Mouse (Mus musculus) ES-E14 (cell line): ENCODE results near the gene Gbp8. TPM values are rescaled to one million over a fixed set of nuclear protein-coding genes. Genes with fewer than 3 reads are reported as not detected.
A peak's percentile ranks its signal among the peaks of the same experiment; 100 is the strongest.
"Not testable (repeated sequence)": the region's sequence is repeated elsewhere in the genome, so short reads cannot be mapped to it uniquely, and the experiment has no call there.

Source experiments
- DNase-seq: peaks from one replicate; pipeline ENCODE4 v3.0.0-alpha.2; 2013; ENCODE audit warnings: low read depth, low spot score
- H3K27ac ChIP-seq: 2 replicates; pipeline ENCODE4 v1.5.1; 2012; ENCODE audit warnings: low read depth, mild to moderate bottlenecking, low read length, moderate library complexity, mixed read lengths; ENCODE audit not compliant: poor library complexity, insufficient read depth, severe bottlenecking
- H3K36me3 ChIP-seq: 2 replicates; pipeline ENCODE4 v1.6.1; 2012; ENCODE audit warnings: mild to moderate bottlenecking, low read length, moderate library complexity, mixed read lengths; ENCODE audit not compliant: control insufficient read depth, poor library complexity, insufficient read depth, severe bottlenecking
- H3K4me1 ChIP-seq, 2 experiments: fragments of 150-350 bp in 1 of 2; sonication (generic) in 1 of 2; 2 replicates each; pipeline ENCODE4 v1.6.1; 2012; ENCODE audit warnings: low read length in 2 of 2, mild to moderate bottlenecking in 1 of 2, mixed read lengths in 1 of 2; ENCODE audit not compliant: control insufficient read depth in 2 of 2, insufficient read depth in 2 of 2, poor library complexity in 1 of 2
- H3K4me3 ChIP-seq, 2 experiments: fragments of 150-350 bp in 1 of 2; sonication (generic) in 1 of 2; 2 replicates each; pipeline ENCODE4 v1.5.1; 2012; ENCODE audit warnings: low read length in 2 of 2, low read depth in 1 of 2, mild to moderate bottlenecking in 1 of 2, mixed read lengths in 1 of 2; ENCODE audit not compliant: insufficient read depth in 1 of 2, poor library complexity in 1 of 2, severe bottlenecking in 1 of 2
- H3K9ac ChIP-seq: 2 replicates; pipeline ENCODE4 v1.6.1; 2012; ENCODE audit warnings: low read depth, mild to moderate bottlenecking, low read length, mixed read lengths; ENCODE audit not compliant: poor library complexity, insufficient read depth, severe bottlenecking
- H3K9me3 ChIP-seq: fragments of 150-350 bp; sonication (generic); 2 replicates; pipeline ENCODE4 v1.6.1; 2012; ENCODE audit warnings: low read depth, mild to moderate bottlenecking, low read length; ENCODE audit not compliant: control insufficient read depth, insufficient read depth
- CHD2 ChIP-seq: IDR thresholded peaks from 2 replicates; pipeline ENCODE4 v1.6.1; 2014; ENCODE audit warnings: mild to moderate bottlenecking, low read depth, low read length, inconsistent platforms
- HCFC1 ChIP-seq: IDR thresholded peaks from 2 replicates; pipeline ENCODE4 v1.6.1; 2012; ENCODE audit warnings: low read length, inconsistent platforms, borderline replicate concordance; ENCODE audit not compliant: insufficient read depth
- MAFK ChIP-seq: IDR thresholded peaks from 2 replicates; pipeline ENCODE4 v1.6.1; 2014; ENCODE audit warnings: mild to moderate bottlenecking, low read depth, low read length, inconsistent platforms; ENCODE audit not compliant: insufficient read depth
- ZC3H11A ChIP-seq: IDR thresholded peaks from 2 replicates; pipeline ENCODE4 v1.6.1; 2012; ENCODE audit warnings: low read depth, mild to moderate bottlenecking, inconsistent platforms, low read length, borderline replicate concordance
- ZNF384 ChIP-seq: IDR thresholded peaks from 2 replicates; pipeline ENCODE4 v1.6.1; 2012; ENCODE audit warnings: low read depth, low read length, inconsistent platforms
- in situ Hi-C, 2 experiments: fragments of 600-800 bp; cut with MboI; formaldehyde crosslinking; loops; one replicate each; pipeline ENCODE4 v1.15.1; 2025; ENCODE audit warnings: low sequenced_read_pairs in 2 of 2, inconsistent platforms in 1 of 2; ENCODE audit not compliant: unreplicated experiment in 2 of 2
- total RNA-seq: library from RNA; depleted of rRNA; stranded (reverse); fragments of 300-350 nt; gene quantifications from 2 replicates; pipeline ENCODE4 v1.2.3, GENCODE M21; 2012

Gene Gbp8
- total RNA-seq, 1 experiment, result 0.22 TPM

- no peak for TF ChIP-seq MAFK
- TF ChIP-seq HCFC1, result no peak
- TF ChIP-seq CHD2, result no peak
- no peak for TF ChIP-seq ZNF384
- no peak for TF ChIP-seq ZC3H11A
- in situ Hi-C loops, result no loop called here
- Histone ChIP-seq H3K9me3 (no peaks in the 10 kb centered on the region), H3K4me1 (peaks cover 0 to 11% of the 10 kb centered on the region in 2 experiments; a peak in 2 of 4 replicates), H3K27ac (peak overlapping the region; percentile 64), H3K36me3 (no peaks in the 10 kb centered on the region), H3K9ac (no peak overlapping the region), H3K4me3 (no peak overlapping the region)
- no peak for DNase-seq
Observed at GRCm38 (mm10) chr5:105146447-105146846, 7.1 kb upstream of the Gbp8 start.

- H3K9me3 ChIP-seq, in situ Hi-C loops, H3K36me3 ChIP-seq, H3K9ac ChIP-seq, DNase-seq, H3K4me3 ChIP-seq: not testable (repeated sequence)
- Histone ChIP-seq H3K4me1 (peaks cover 0 to 12% of the 10 kb centered on the region in 2 experiments; a peak in 2 of 4 replicates), H3K27ac (0 out of 2 replicates have a peak overlapping the region, but pooled peaks have one; percentile 36)
Observed at GRCm38 (mm10) chr5:105145731-105146130, 6.4 kb upstream of the Gbp8 start.

DNA sequence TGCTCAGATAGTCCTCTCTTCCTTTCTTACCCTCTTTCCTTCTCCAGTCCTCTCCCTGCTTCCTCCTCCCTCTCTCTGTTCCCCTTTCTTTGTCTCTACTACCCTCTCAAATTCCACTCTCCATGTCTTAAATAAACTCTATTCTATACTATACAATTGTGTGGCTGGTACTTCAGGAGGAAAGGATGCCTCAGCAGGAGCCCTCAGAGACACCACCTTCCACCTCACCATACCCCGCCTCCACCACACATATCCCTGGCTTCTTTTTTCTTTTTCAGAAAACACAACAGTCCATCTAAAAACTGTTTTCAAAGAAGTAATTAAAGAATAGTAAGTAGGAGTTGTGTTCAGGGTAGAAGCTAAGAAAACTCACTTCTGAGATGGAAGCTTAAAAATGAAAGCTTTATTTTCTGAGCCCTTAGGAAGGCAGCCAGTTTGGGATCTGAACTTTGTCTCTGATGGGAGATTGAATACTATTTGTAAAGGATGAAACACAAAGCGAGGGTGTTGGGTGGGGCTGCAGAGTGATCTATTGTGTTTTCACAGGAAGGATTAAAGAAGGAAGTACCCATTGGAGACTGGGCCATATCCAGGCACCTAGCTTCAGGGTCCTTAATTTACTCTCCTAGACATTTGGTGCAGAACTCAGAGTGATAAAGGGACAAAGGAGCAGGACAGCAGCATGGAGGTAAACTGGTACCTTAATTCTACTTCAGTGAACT, 910 bp upstream of the Gbp8 start:
- in situ Hi-C loops, H3K4me3 ChIP-seq, H3K4me1 ChIP-seq, DNase-seq, H3K36me3 ChIP-seq, H3K9me3 ChIP-seq, H3K9ac ChIP-seq: not testable (repeated sequence)
- H3K27ac ChIP-seq, result peak overlapping the region; percentile 61; the same call in 1 of the 2 replicates

DNA sequence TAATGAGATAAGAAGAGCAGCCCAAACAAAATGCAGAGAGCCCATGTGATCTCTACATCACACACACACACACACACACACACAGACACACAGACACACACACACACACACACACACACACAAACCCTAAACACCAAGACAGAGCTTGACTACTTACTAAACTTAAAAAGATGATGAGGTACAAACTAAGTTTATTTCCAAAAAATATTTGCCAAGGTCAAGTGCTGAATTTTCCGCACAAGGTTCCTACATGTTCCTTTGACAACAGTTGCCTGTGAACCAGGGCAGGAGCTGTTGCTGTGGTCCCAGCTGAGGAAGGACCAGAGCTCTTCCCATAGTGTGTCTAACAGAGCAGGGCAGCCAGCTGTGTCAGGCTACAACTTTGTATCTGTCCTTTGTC, 434 bp downstream of the Gbp8 start:
- H3K36me3 ChIP-seq, result no peaks in the 10 kb centered on the region
- no peak overlapping the region for H3K9ac ChIP-seq
- in situ Hi-C loops, result no loop called here
- no peaks in the 10 kb centered on the region for H3K9me3 ChIP-seq
- peak overlapping the region; percentile 45; the same call in 1 of the 2 replicates for H3K27ac ChIP-seq
- peaks cover 3 to 8% of the 10 kb centered on the region in 2 experiments; a peak in 3 of 4 replicates for H3K4me1 ChIP-seq
- no peak overlapping the region for H3K4me3 ChIP-seq
- no peak for TF ChIP-seq HCFC1
- TF ChIP-seq MAFK, result no peak
- no peak for TF ChIP-seq ZC3H11A
- TF ChIP-seq ZNF384, result no peak
- no peak for TF ChIP-seq CHD2
- no peak for DNase-seq

DNA sequence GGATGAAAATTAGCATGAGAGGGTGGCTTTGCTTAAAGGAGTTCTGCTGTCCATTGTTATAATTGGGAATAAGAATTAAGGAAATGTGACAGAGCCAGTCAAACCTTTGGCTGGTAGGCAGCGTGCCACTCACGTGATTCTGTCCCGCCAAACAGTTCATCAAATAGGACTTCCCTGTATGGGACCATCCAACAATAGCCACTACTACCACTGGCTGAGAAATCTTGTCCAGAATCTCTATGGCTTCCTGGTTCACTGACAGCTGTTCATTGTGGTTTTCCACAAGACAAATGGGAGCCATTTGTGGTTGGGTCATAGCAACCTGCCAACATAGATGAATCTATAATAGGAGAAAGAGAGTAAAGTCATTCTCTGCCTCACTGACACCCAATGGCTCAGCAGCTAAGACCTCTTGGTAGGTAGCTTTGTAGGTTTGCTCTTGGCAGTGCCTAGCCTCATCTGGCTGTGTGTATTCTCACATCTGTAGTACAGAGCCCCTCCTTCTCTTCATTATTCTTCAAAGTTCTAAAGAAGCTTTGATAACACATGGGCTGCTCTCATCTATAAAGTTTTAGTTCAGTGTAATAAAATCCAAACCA, 2.5 kb downstream of the Gbp8 start:
- H3K4me3 ChIP-seq, H3K27ac ChIP-seq, H3K9ac ChIP-seq, DNase-seq, H3K4me1 ChIP-seq, in situ Hi-C loops, H3K36me3 ChIP-seq, H3K9me3 ChIP-seq: not testable (repeated sequence)

DNA sequence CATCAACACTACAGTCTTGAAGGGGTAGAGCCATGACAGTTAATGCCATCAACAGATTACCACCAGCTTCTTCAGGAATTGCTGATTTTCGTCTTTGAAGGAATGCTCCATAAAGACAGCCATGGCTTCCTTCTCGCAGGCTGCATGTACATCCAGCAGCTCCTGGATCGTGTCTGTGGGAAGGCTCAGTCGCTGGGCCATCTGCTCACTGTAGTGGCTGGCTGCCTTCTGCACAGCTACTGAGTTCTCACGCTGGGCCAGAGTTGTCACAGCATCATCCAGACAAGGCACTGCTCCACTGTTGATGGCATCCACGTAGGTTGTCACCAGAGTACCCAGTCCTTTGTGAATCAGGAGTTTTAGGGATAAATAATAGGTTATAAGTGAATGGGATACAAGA, 17.6 kb downstream of the Gbp8 start:
- H3K4me1 ChIP-seq, H3K4me3 ChIP-seq, H3K27ac ChIP-seq, H3K36me3 ChIP-seq, in situ Hi-C loops, H3K9me3 ChIP-seq, DNase-seq, H3K9ac ChIP-seq: not testable (repeated sequence)
